Comparison of ENCODE assay signal across 10 mouse cellular contexts in the genomic region with DNA sequence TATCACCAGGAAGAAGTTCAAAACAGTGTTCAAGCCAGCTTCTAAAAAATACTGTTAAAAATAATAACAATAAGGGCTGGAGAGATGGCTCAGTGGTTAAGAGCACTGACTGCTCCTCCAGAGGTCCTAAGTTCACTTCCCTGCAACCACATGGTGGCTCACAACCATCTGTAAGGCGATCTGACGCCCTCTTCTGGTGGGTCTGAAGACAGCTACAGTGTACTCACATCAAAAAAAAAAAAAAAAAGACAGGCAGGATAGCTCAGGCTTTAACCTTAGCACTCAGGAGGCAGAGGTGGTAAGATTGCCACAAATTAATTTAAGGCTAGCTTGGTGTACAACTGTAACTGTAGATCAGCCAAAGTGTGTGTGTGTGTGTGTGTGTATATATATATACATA. TPM values are rescaled to one million over a fixed set of nuclear protein-coding genes. Genes with fewer than 3 reads are reported as not detected.
DNase-seq lines count a peak whose midpoint lies in the region; ATAC-seq and TF ChIP-seq lines count a peak whose summit lies in the region.
"Had no signal": no experiment of that assay in that cellular context is flagged by ENCODE, and none has a peak within 500 bp of the region (broad histone marks: within the 10 kb centered on the region; RNA-seq: fewer than 3 reads in every experiment).

No protein-coding gene starts in this region.

- no peak overlapping the region for H3K4me3 ChIP-seq in small intestine, adult 2 months (ENCODE audit: low read depth, low read length)
- H3K4me3 ChIP-seq: hindbrain, embryonic 15.5 days had no signal

- TF ChIP-seq POLR2A in small intestine, adult 2 months (IDR thresholded peaks at IDR 0.05; ENCODE audit: low read depth, low read length) = no peak

- peak; percentile 32 to 51 for DNase-seq in cerebellum, postnatal 14 days
- no peak for DNase-seq in cerebellum, adult 8-10 months
- peak; percentile 13 for DNase-seq in right cerebral cortex, adult 18-20 months
- DNase-seq in right cerebral cortex, postnatal 4 days = no peak
- DNase-seq in gastrocnemius, postnatal 14 days = no peak
- DNase-seq in urinary bladder, adult 18-20 months (ENCODE audit: low spot score in 2 of 2) = no peak

- ATAC-seq in inflammation-experienced regulatory T-cells, adult 6 months = peak; percentile 11

- peaks cover 18% of the 10 kb centered on the region for H3K4me1 ChIP-seq in small intestine, adult 2 months (ENCODE audit: control insufficient read depth, insufficient read depth, insufficient read length, low read length)

- TF ChIP-seq CTCF in small intestine, adult 2 months (IDR thresholded peaks at IDR 0.05; ENCODE audit: extremely low read depth, insufficient read length, insufficient replicate concordance, low read depth, low read length) = peak; percentile 54; the same call in 1 of the 2 replicates

- no peaks in the 10 kb centered on the region for H3K36me3 ChIP-seq in small intestine, adult 2 months (ENCODE audit: control insufficient read depth, insufficient read depth, low read length)
- H3K36me3 ChIP-seq: hindbrain, embryonic 15.5 days had no signal

- no peak overlapping the region for H3K27ac ChIP-seq in small intestine, adult 2 months (ENCODE audit: insufficient read depth, low read depth, low read length)
- H3K27ac ChIP-seq: hindbrain, embryonic 15.5 days had no signal

- no peaks in the 10 kb centered on the region for H3K27me3 ChIP-seq in small intestine, adult 2 months (ENCODE audit: control insufficient read depth, insufficient read depth, low read length)
- H3K27me3 ChIP-seq: hindbrain, embryonic 15.5 days had no signal

- 4% methylated on average over 2 of the region's 2 CpGs for WGBS in small intestine, adult 2 months

- intact Hi-C loops in gastrocnemius, postnatal 14 days (cut with DNase I; ENCODE audit: low total_unique reads) = no loop called here

RNA-seq across cellular contexts. Expression of gene Gm20503, which starts 2.4 kb away (rescaled TPM):
- polyA plus RNA-seq in inflammation-experienced regulatory T-cells, adult 6 months (2017; shearing (Covaris generic)) = not detected
- polyA plus RNA-seq in small intestine, adult 2 months (2012; rRNA removed) = 0.96 TPM in 1 of 2 replicates, not detected in the other
- total RNA-seq in gastrocnemius, postnatal 14 days (2021) = 1 to 10 TPM in 1 of 2 experiments, not detected in 1; 2.2 TPM
- total RNA-seq: neutrophil, adult 5-6 weeks had no signal

RNA-seq across cellular contexts. Expression of gene Dnajc25, which starts 5.8 kb away (rescaled TPM):
- polyA plus RNA-seq in inflammation-experienced regulatory T-cells, adult 6 months (2017; shearing (Covaris generic)) = 1 to 10 TPM in 1 of 3 experiments, under 1 TPM in 2; 0.64 to 1.1 (median 0.91) TPM
- polyA plus RNA-seq in small intestine, adult 2 months (2012; rRNA removed) = 4.2 and 4.7 TPM in 2 replicates
- total RNA-seq in gastrocnemius, postnatal 14 days (2021) = 10 to 100 TPM; 10.5 to 12.1 TPM

RNA-seq across cellular contexts. Expression of gene Ptgr1, which starts 13.7 kb away (rescaled TPM):
- under 1 TPM in 2 of 3 experiments, not detected in 1; 0.34 to 0.67 TPM for polyA plus RNA-seq in inflammation-experienced regulatory T-cells, adult 6 months (2017; shearing (Covaris generic))
- 9.9 and 11.2 TPM in 2 replicates for polyA plus RNA-seq in small intestine, adult 2 months (2012; rRNA removed)
- 1 to 10 TPM; 3.4 to 3.7 TPM for total RNA-seq in gastrocnemius, postnatal 14 days (2021)

RNA-seq across cellular contexts. Expression of gene Gng10, which starts 34.3 kb away (rescaled TPM):
- 100 to 1,000 TPM; 134 to 204 (median 170) TPM for polyA plus RNA-seq in inflammation-experienced regulatory T-cells, adult 6 months (2017; shearing (Covaris generic))
- 7.1 and 13.0 TPM in 2 replicates for polyA plus RNA-seq in small intestine, adult 2 months (2012; rRNA removed)
- 10 to 100 TPM; 12.3 to 20.1 TPM for total RNA-seq in gastrocnemius, postnatal 14 days (2021)

RNA-seq across cellular contexts. Expression of gene Zkscan16, which starts 57.2 kb away (rescaled TPM):
- polyA plus RNA-seq in inflammation-experienced regulatory T-cells, adult 6 months (2017; shearing (Covaris generic)) = not detected
- polyA plus RNA-seq in small intestine, adult 2 months (2012; rRNA removed) = not detected in 2 replicates
- total RNA-seq in gastrocnemius, postnatal 14 days (2021) = under 1 TPM; 0.16 to 0.18 TPM

Comparison
In these comparisons a context has a peak if more than half of its experiments do, and no peak if none do; other contexts are left out.
1. DNase-seq: peak in cerebellum, postnatal 14 days (2 of 2) and right cerebral cortex, adult 18-20 months (single experiment); none in cerebellum, adult 8-10 months (single experiment), right cerebral cortex, postnatal 4 days (single experiment), gastrocnemius, postnatal 14 days (single experiment) and urinary bladder, adult 18-20 months (0 of 2).